Mouse (Mus musculus): ENCODE data around the gene Hivep3. TPM values are rescaled to one million over a fixed set of nuclear protein-coding genes. Genes with fewer than 3 reads are reported as not detected.

Hivep3 gene
- polyA plus RNA-seq, 1 experiment from 2014 or later: 3.2 TPM

DNA sequence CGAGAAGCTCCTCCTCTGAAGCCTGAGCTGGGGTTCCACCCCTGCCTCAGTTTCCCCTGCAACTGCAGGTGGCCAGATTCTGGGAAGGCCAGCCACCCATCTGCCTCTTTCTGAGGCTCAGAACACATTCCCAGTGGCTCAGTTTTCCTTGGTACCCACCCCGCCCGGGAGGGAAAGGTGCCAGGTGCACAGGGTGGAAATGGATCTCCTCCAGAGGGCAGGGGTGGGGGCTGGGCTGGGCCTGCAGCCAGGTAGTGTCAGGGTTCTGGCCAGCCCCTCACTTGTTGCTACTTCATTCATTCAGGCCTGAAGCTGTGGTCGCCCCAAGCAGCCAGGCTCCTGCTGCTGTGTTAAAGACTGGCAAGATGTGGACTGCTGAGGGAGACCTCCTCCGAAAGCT, 430.7 kb downstream of the Hivep3 start:
- 70% methylated on average over 5 of the region's 5 CpGs for WGBS
- ATAC-seq (ENCODE audit: insufficient number of reproducible peaks, low FRiP score, low TSS enrichment, low read depth): no peak

DNA sequence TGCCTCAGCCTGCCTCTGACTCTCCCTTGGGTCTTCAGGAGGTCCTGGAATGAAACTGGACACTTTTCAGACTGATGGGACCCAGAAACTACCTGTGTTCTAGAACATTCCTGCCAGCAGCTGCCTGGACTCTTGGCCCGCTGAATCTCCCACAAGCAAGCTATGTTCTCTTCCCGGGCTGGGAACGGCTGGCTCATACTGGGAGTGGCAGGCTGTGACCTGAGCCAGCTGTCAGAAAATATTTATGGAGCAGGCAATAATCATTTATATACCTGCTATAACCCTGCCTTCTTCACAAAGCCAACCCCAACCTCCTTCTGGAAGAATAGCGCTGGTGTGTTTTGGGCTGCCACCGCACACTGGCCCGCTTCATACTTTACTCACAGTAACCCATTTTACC, 434.2 kb downstream of the Hivep3 start:
- Histone ChIP-seq H3K4me3 (no peak overlapping the region), H3K36me3 (no peaks in the 10 kb centered on the region), H3K4me1 (peaks cover 33% of the 10 kb centered on the region), H3K4me2 (no peak overlapping the region), H3K27ac (no peak overlapping the region), H3K27me3 (no peaks in the 10 kb centered on the region), H3K9me3 (no peaks in the 10 kb centered on the region), H3K9ac (no peak overlapping the region)
- ATAC-seq (ENCODE audit: insufficient number of reproducible peaks, low FRiP score, low TSS enrichment, low read depth): no peak
- whole genome bisulfite sequencing: 60% methylated on average over 6 of the region's 6 CpGs

More for the DNA sequence above, 430.7 kb downstream of the Hivep3 start:
- H3K36me3 ChIP-seq: no peaks in the 10 kb centered on the region
- H3K9ac ChIP-seq: no peak overlapping the region
- no peak overlapping the region for H3K4me3 ChIP-seq
- H3K9me3 ChIP-seq: no peaks in the 10 kb centered on the region
- H3K27ac ChIP-seq: no peak overlapping the region
- H3K27me3 ChIP-seq: no peaks in the 10 kb centered on the region
- peaks cover 42% of the 10 kb centered on the region for H3K4me1 ChIP-seq
- no peak overlapping the region for H3K4me2 ChIP-seq

DNA sequence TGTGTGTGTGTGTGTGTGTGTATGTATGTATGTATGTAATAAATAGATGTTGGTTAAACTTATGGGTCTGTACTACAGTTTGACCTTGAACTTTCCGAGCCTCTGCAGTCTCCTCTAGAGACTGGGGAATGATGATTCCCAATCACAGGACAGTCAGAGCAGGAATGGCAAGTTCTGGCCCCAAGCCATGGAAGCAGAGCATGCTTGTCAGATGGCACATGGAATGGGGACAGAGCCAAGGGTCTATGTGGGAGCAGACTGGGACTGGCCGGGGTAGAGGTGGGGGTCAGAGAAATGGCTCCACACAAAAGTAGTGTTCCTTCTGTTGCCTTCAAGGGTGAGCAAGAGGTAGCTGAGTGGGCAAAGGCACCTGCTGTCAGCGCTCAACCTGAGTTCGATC, 434.8 kb downstream of the Hivep3 start:
- no peaks in the 10 kb centered on the region for H3K27me3 ChIP-seq
- H3K36me3 ChIP-seq: no peaks in the 10 kb centered on the region
- no peaks in the 10 kb centered on the region for H3K9me3 ChIP-seq
- no peak overlapping the region for H3K4me3 ChIP-seq
- no peak overlapping the region for H3K27ac ChIP-seq
- H3K4me1 ChIP-seq: peaks cover 27% of the 10 kb centered on the region
- no peak overlapping the region for H3K9ac ChIP-seq
- H3K4me2 ChIP-seq: no peak overlapping the region
- ATAC-seq (ENCODE audit: insufficient number of reproducible peaks, low FRiP score, low TSS enrichment, low read depth): no peak
- WGBS: 92% methylated on average over 4 of the region's 4 CpGs

DNA sequence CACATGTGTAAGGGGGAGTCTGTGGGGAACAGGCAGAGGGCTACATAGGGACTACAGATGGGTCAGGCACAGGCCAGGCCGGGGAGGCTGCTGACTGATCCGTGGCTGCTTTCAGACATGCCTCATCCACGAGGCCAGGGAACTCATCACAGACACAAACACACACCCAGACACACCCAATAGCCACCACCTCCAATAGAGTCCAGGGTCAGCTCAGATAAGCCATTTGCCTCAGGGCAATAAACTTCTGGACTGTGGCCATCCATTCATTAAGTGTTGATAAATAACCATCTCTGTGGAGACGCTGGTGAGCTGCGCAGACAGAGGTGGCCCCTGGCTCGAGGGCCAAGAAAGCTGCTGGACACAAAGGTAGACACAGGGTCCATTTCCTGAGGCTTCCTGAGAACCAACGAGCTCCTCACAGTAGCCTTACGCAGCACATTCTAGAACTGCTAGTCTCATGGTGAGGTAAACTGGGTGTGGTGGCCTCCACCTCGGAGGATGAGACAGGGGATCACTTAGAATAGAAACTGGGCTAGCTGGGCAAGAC, 436.9 kb downstream of the Hivep3 start:
- Histone ChIP-seq H3K9me3 (no peaks in the 10 kb centered on the region), H3K9ac (no peak overlapping the region), H3K4me1 (peaks cover 14% of the 10 kb centered on the region), H3K4me2 (no peak overlapping the region), H3K36me3 (no peaks in the 10 kb centered on the region), H3K27me3 (no peaks in the 10 kb centered on the region), H3K4me3 (no peak overlapping the region), H3K27ac (no peak overlapping the region)
- ATAC-seq (ENCODE audit: insufficient number of reproducible peaks, low FRiP score, low TSS enrichment, low read depth): no peak
- WGBS: 41% methylated on average over 9 of the region's 9 CpGs

DNA sequence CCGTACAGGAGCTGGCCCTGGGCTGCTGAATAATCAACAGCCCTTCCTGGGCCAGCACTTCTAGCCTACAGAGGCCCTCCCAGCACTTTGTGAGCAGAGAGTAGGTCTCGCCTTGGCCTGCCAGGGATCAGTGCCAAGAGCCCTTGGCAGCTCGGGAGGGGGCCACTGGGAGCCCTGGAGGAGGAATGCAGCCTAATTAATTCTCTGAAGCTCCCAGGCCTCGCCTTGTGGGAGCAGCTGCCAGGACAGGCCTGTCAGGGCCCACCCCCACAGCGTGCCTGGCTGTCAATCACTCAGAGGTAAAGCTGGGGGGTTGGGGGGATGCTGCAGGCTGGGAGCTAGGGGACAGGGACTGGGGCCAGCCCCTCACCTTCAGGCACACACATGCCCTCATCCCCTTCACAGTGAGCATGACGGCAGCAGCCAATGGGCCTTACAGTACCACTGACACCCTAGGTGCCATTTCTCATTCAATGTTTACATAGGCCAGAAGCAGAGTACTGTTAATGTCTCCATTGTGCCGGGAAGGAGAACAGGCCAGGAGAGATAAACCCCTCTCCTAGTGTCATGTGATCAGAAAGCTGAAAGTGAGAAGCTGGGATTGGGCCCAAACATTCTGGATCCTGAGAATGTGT, 438.6 kb downstream of the Hivep3 start:
- H3K4me2 ChIP-seq: no peak overlapping the region
- H3K4me1 ChIP-seq: peaks cover 14% of the 10 kb centered on the region
- 12% methylated on average over 7 of the region's 7 CpGs for WGBS
- H3K9ac ChIP-seq: no peak overlapping the region
- no peaks in the 10 kb centered on the region for H3K36me3 ChIP-seq
- no peak overlapping the region for H3K4me3 ChIP-seq
- H3K27me3 ChIP-seq: no peaks in the 10 kb centered on the region
- no peaks in the 10 kb centered on the region for H3K9me3 ChIP-seq
- peak; percentile 64 for ATAC-seq (ENCODE audit: insufficient number of reproducible peaks, low FRiP score, low TSS enrichment, low read depth)
- 0 out of 2 replicates have a peak overlapping the region, but pooled peaks have one; percentile 2 for H3K27ac ChIP-seq

DNA sequence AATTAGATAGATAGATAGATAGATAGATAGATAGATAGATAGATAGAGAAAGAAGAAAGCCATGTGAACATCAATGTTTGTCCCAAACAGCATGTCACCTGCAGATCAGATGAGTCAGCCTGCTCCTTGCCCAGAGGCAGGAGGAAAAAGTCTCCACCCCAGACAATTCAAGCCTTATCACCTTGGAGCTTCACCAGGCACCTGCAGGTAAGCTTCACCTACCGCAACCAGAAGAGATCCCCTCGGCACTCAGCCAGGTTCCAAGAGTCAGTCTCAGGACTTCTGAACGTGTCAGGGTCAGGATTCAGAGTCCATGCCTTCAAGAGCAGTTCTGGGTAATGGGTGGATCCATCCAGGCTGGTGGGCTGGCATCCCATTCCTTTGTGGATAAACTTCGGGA, 445.5 kb downstream of the Hivep3 start:
- H3K36me3 ChIP-seq: no peaks in the 10 kb centered on the region
- no peak overlapping the region for H3K27ac ChIP-seq
- H3K4me3 ChIP-seq: no peak overlapping the region
- H3K4me1 ChIP-seq: no peaks in the 10 kb centered on the region
- H3K9me3 ChIP-seq: no peaks in the 10 kb centered on the region
- H3K27me3 ChIP-seq: no peaks in the 10 kb centered on the region
- 79% methylated on average over 4 of the region's 4 CpGs for WGBS
- no peak overlapping the region for H3K4me2 ChIP-seq
- no peak for ATAC-seq (ENCODE audit: insufficient number of reproducible peaks, low FRiP score, low TSS enrichment, low read depth)
- no peak overlapping the region for H3K9ac ChIP-seq

DNA sequence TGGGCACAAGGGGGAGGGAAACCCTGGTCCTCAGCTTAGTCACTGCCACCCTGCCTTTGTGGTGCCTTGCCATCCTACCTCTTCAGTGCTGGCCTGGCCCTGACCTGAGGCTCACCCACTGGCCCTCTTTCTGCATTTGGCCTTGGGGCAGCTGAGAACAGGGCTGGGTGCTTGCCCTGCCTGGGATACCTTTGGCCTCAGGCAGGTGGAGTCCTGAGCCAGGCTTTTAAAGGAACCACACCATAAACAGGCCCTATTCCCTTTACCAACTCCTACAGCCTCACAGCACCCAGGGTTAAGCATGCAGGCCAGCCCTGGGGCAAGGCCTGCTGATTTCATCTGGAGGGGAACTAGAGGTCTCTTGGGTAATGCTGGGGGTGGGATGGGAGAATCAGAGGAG, 447.0 kb downstream of the Hivep3 start:
- ATAC-seq (ENCODE audit: insufficient number of reproducible peaks, low FRiP score, low TSS enrichment, low read depth): no peak
- Histone ChIP-seq H3K36me3 (no peaks in the 10 kb centered on the region), H3K27me3 (no peaks in the 10 kb centered on the region), H3K27ac (no peak overlapping the region), H3K9ac (no peak overlapping the region), H3K4me1 (no peaks in the 10 kb centered on the region), H3K9me3 (no peaks in the 10 kb centered on the region), H3K4me3 (no peak overlapping the region), H3K4me2 (no peak overlapping the region)

DNA sequence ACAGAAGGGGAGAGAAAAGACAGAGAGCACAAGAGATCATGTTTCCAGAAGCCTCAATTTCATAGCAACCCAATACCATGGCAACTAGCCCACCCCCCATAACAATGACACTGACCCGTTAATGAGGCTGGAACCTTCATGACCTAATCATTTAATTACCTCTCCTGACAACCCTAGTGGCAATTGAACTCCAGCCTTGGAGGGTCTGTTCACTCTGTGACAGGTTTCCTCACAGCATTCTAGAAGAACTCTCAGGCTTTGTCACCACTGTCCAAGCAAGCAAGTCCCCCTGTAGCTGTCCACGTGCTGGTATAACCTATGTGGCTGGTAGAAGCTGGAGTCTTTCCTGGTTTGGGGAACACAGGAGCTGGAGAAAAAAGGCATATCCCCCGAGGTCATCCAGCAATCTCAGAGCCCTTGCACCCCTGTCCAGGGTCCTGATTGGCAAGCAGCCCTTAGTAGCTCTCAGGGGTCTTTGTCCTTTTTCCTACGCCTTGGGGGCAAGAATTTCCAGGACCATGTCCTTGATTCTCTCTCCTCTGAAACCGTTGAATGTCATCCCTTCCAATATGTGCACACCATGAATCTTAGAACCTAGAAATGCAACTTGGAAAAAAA, 450.9 kb downstream of the Hivep3 start:
- ATAC-seq (ENCODE audit: insufficient number of reproducible peaks, low FRiP score, low TSS enrichment, low read depth): no peak
- Histone ChIP-seq H3K4me1 (peaks cover 7% of the 10 kb centered on the region; the same call in 1 of the 2 replicates), H3K9ac (no peak overlapping the region), H3K9me3 (no peaks in the 10 kb centered on the region), H3K4me2 (no peak overlapping the region), H3K27ac (no peak overlapping the region), H3K27me3 (no peaks in the 10 kb centered on the region), H3K36me3 (no peaks in the 10 kb centered on the region), H3K4me3 (no peak overlapping the region)
- WGBS: 21% methylated on average over 5 of the region's 5 CpGs

DNA sequence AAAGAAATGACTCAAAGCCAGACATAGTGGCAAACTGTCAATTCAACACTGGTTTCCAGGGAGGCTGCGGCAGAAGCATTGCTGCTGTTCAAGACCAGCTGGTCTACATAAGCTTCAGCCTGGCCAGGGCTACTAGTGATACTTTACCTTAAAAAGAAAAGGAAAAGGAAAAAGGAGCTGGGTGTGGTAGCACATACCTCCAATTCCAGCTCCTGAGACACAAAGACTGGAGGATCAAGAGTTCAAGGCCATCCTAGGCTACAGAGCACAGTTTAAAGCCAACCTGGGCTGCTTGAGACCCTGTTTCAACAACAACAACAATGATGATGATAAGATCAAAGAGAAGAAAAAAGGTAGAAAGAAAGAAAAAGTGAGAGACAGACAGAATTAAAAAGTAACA, 452.9 kb downstream of the Hivep3 start:
- no peak for ATAC-seq (ENCODE audit: insufficient number of reproducible peaks, low FRiP score, low TSS enrichment, low read depth)
- Histone ChIP-seq H3K27me3 (no peaks in the 10 kb centered on the region), H3K9me3 (no peaks in the 10 kb centered on the region), H3K36me3 (no peaks in the 10 kb centered on the region), H3K27ac (no peak overlapping the region), H3K4me1 (peaks cover 11% of the 10 kb centered on the region; the same call in 1 of the 2 replicates), H3K9ac (no peak overlapping the region), H3K4me2 (no peak overlapping the region), H3K4me3 (no peak overlapping the region)
- WGBS: 89% methylated on average over 1 of the region's 1 CpGs

DNA sequence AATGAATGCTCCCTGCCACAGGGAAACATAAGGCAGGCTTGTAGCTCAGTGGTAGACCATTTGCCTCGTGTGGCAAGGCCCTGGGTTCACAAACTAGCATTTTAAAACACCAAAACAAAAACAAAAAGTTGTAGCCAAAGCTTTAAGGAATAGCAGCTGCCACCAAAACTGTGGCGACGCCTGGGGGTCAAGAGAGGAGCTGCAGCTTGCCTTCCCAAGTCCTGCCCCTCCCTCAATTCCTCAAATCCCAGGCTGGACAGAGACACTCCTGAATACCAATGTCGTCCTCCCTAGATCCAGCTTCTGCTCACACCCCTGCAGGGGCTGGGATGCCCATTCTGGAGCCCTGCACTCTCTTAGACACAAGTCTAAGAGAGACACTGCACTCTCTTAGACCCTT, 453.4 kb downstream of the Hivep3 start:
- Histone ChIP-seq H3K4me3 (no peak overlapping the region), H3K9me3 (no peaks in the 10 kb centered on the region), H3K4me1 (peaks cover 11% of the 10 kb centered on the region; the same call in 1 of the 2 replicates), H3K36me3 (no peaks in the 10 kb centered on the region), H3K9ac (no peak overlapping the region), H3K27me3 (no peaks in the 10 kb centered on the region), H3K4me2 (no peak overlapping the region), H3K27ac (no peak overlapping the region)
- WGBS: 0% methylated on average over 4 of the region's 4 CpGs
- no peak for ATAC-seq (ENCODE audit: insufficient number of reproducible peaks, low FRiP score, low TSS enrichment, low read depth)
